ENCODE assay signal across 18 mouse cellular contexts in genomic region chr19:53971938-53972337, GRCm38 (mm10). TPM values are rescaled to one million over a fixed set of nuclear protein-coding genes. Genes with fewer than 3 reads are reported as not detected.
DNase-seq lines count a peak whose midpoint lies in the region; ATAC-seq and TF ChIP-seq lines count a peak whose summit lies in the region.
"Had no signal": no experiment of that assay in that cellular context is flagged by ENCODE, and none has a peak within 500 bp of the region (broad histone marks: within the 10 kb centered on the region; RNA-seq: fewer than 3 reads in every experiment).

No protein-coding gene starts in this region.

- H3K9ac ChIP-seq in heart, postnatal 0 days (replicated peaks; ENCODE audit: low read depth, low read length): no peak overlapping the region
- no peak overlapping the region for H3K9ac ChIP-seq in embryonic facial prominence, embryonic 14.5 days (ENCODE audit: low read depth, low read length)
- no peak overlapping the region for H3K9ac ChIP-seq in liver, postnatal 0 days (replicated peaks)
- H3K9ac ChIP-seq: embryonic facial prominence, embryonic 15.5 days; limb, embryonic 12.5 days had no signal

- intact Hi-C loops in heart, postnatal 36 days (cut with DNase I): no loop called here
- intact Hi-C loops in left cerebral cortex, postnatal 36 days (cut with DNase I): no loop called here

- H3K36me3 ChIP-seq in heart, postnatal 0 days (replicated peaks; ENCODE audit: control insufficient read depth, insufficient read depth, low read length): no peaks in the 10 kb centered on the region
- H3K36me3 ChIP-seq in embryonic facial prominence, embryonic 14.5 days (ENCODE audit: control insufficient read depth, insufficient read depth, low read length): peaks cover 11% of the 10 kb centered on the region; the same call in 1 of the 2 replicates
- H3K36me3 ChIP-seq in liver, postnatal 0 days (replicated peaks; ENCODE audit: insufficient read depth, low read length): no peaks in the 10 kb centered on the region

- 0 out of 2 replicates have a peak overlapping the region, but pooled peaks have one; percentile 5 for H3K27ac ChIP-seq in heart, postnatal 0 days (ENCODE audit: low read depth)
- peak overlapping the region; percentile 44 for H3K27ac ChIP-seq in embryonic facial prominence, embryonic 14.5 days (replicated peaks; ENCODE audit: low read depth, low read length)
- H3K27ac ChIP-seq in liver, postnatal 0 days (ENCODE audit: low read depth): peak overlapping the region; percentile 36
- H3K27ac ChIP-seq: embryonic facial prominence, embryonic 15.5 days; limb, embryonic 12.5 days had no signal

- H3K4me3 ChIP-seq in heart, postnatal 0 days (ENCODE audit: low read depth, low read length): no peak overlapping the region
- H3K4me3 ChIP-seq in embryonic facial prominence, embryonic 14.5 days (ENCODE audit: low read depth, low read length): no peak overlapping the region
- H3K4me3 ChIP-seq in liver, postnatal 0 days (ENCODE audit: low read depth, low read length): no peak overlapping the region
- H3K4me3 ChIP-seq: embryonic facial prominence, embryonic 15.5 days; limb, embryonic 12.5 days had no signal

- no peak overlapping the region; the same call in 1 of the 2 replicates for H3K4me2 ChIP-seq in heart, postnatal 0 days (ENCODE audit: low read depth, low read length)
- no peak overlapping the region for H3K4me2 ChIP-seq in embryonic facial prominence, embryonic 14.5 days (ENCODE audit: low read depth, low read length)
- peak overlapping the region; percentile 20 for H3K4me2 ChIP-seq in liver, postnatal 0 days (ENCODE audit: low read depth, low read length)
- H3K4me2 ChIP-seq: embryonic facial prominence, embryonic 15.5 days; limb, embryonic 12.5 days had no signal

- no peak for TF ChIP-seq CTCF in heart, postnatal 0 days (IDR thresholded peaks at IDR 0.05; ENCODE audit: low read depth)
- no peak for TF ChIP-seq CTCF in liver, postnatal 0 days (IDR thresholded peaks at IDR 0.05; ENCODE audit: low read depth)

- 55% methylated on average over 7 of the region's 7 CpGs for WGBS in heart, postnatal 0 days
- WGBS in embryonic facial prominence, embryonic 14.5 days: 66% methylated on average over 7 of the region's 7 CpGs
- WGBS in liver, postnatal 0 days (ENCODE audit: insufficient replicate concordance): 41% methylated on average over 7 of the region's 7 CpGs

- ATAC-seq in heart, postnatal 0 days (ENCODE audit: insufficient read depth, low read depth): no peak
- ATAC-seq in embryonic facial prominence, embryonic 14.5 days (ENCODE audit: low read depth): no peak
- no peak; the same call in 1 of the 2 replicates for ATAC-seq in liver, postnatal 0 days
- ATAC-seq: forebrain, embryonic 16.5 days had no signal

- DNase-seq in heart, postnatal 0 days (ENCODE audit: low spot score): no peak
- DNase-seq in heart, postnatal 36 days: no peak
- peak; percentile 12 for DNase-seq in MEL-GATA-1-ER (ENCODE audit: extremely low read depth, low read depth)
- DNase-seq in embryonic facial prominence, embryonic 14.5 days (ENCODE audit: low spot score): no peak
- DNase-seq in liver, postnatal 0 days: no peak
- no peak for DNase-seq in thymus, postnatal 14 days
- no peak for DNase-seq in left cerebral cortex, postnatal 36 days (ENCODE audit: low spot score in 2 of 2)
- DNase-seq in urinary bladder, adult 18-20 months (ENCODE audit: low spot score in 2 of 2): no peak
- DNase-seq: adrenal gland, postnatal 10 days; cerebellum, postnatal 25 days; gastrocnemius, postnatal 14 days; kidney, postnatal 25 days; layer of hippocampus, postnatal 36 days; lung, postnatal 10 days; midbrain, embryonic 14.5 days had no signal

- H3K4me1 ChIP-seq in heart, postnatal 0 days (ENCODE audit: control insufficient read depth, insufficient read depth): no peaks in the 10 kb centered on the region
- H3K4me1 ChIP-seq in embryonic facial prominence, embryonic 14.5 days (ENCODE audit: control insufficient read depth, insufficient read depth, low read length): 0 out of 2 replicates have a peak, but pooled peaks cover 5% of the 10 kb centered on the region
- peaks cover 5% of the 10 kb centered on the region; the same call in 1 of the 2 replicates for H3K4me1 ChIP-seq in liver, postnatal 0 days (ENCODE audit: insufficient read depth)

- H3K9me3 ChIP-seq in heart, postnatal 0 days (replicated peaks; ENCODE audit: control insufficient read depth, low read length): no peaks in the 10 kb centered on the region
- H3K9me3 ChIP-seq in embryonic facial prominence, embryonic 14.5 days (ENCODE audit: control insufficient read depth, low read length): no peaks in the 10 kb centered on the region; the same call in 1 of the 2 replicates
- no peaks in the 10 kb centered on the region for H3K9me3 ChIP-seq in liver, postnatal 0 days (ENCODE audit: low read length)
- H3K9me3 ChIP-seq: embryonic facial prominence, embryonic 15.5 days had no signal

- no peak for TF ChIP-seq EP300 in heart, postnatal 0 days (IDR thresholded peaks at IDR 0.05; ENCODE audit: low read depth)
- no peak for TF ChIP-seq EP300 in liver, postnatal 0 days (IDR thresholded peaks at IDR 0.05; ENCODE audit: low read depth)

- no peaks in the 10 kb centered on the region for H3K27me3 ChIP-seq in heart, postnatal 0 days (ENCODE audit: control insufficient read depth, insufficient read depth, low read length)
- no peaks in the 10 kb centered on the region for H3K27me3 ChIP-seq in embryonic facial prominence, embryonic 14.5 days (replicated peaks; ENCODE audit: control insufficient read depth, insufficient read depth, low read length)
- H3K27me3 ChIP-seq in liver, postnatal 0 days (ENCODE audit: insufficient read depth, low read length): no peaks in the 10 kb centered on the region
- H3K27me3 ChIP-seq: embryonic facial prominence, embryonic 15.5 days; limb, embryonic 12.5 days had no signal

RNA-seq across cellular contexts. Expression of gene Bbip1, which starts 27.5 kb away (rescaled TPM):
- 32.1 and 45.5 TPM in 2 replicates for total RNA-seq in heart, postnatal 0 days (2014; rRNA removed; ENCODE audit: low replicate concordance)
- 74.2 and 78.3 TPM in 2 replicates for polyA plus RNA-seq in heart, postnatal 0 days (2015; fragmentation: Nextera tagmentation; extraction: Ambion mirVana)
- 10 to 100 TPM; 34.9 to 36.2 TPM for total RNA-seq in heart, postnatal 36 days (2021)
- polyA plus RNA-seq in embryonic facial prominence, embryonic 14.5 days (2014; fragmentation: Nextera tagmentation; extraction: Ambion mirVana): 90.6 and 93.6 TPM in 2 replicates
- polyA plus RNA-seq in liver, postnatal 0 days (2015; fragmentation: Nextera tagmentation; extraction: Ambion mirVana): 32.6 and 36.5 TPM in 2 replicates
- 10 to 100 TPM; 53.4 to 54.9 TPM for total RNA-seq in left cerebral cortex, postnatal 36 days (2021)

RNA-seq across cellular contexts. Expression of gene Shoc2, which starts 27.8 kb away (rescaled TPM):
- 38.0 and 48.6 TPM in 2 replicates for total RNA-seq in heart, postnatal 0 days (2014; rRNA removed; ENCODE audit: low replicate concordance)
- 20.1 and 22.1 TPM in 2 replicates for polyA plus RNA-seq in heart, postnatal 0 days (2015; fragmentation: Nextera tagmentation; extraction: Ambion mirVana)
- 10 to 100 TPM; 28.6 to 29.1 TPM for total RNA-seq in heart, postnatal 36 days (2021)
- polyA plus RNA-seq in embryonic facial prominence, embryonic 14.5 days (2014; fragmentation: Nextera tagmentation; extraction: Ambion mirVana): 48.1 and 50.5 TPM in 2 replicates
- 13.5 and 13.7 TPM in 2 replicates for polyA plus RNA-seq in liver, postnatal 0 days (2015; fragmentation: Nextera tagmentation; extraction: Ambion mirVana)
- 10 to 100 TPM; 48.4 to 53.3 TPM for total RNA-seq in left cerebral cortex, postnatal 36 days (2021)
